Mouse (Mus musculus) frontal cortex, postnatal 25 days (tissue): ENCODE data around the gene Grm4.

Experiments
- DNase-seq, 2 experiments: peaks; one replicate each; pipeline ENCODE4 v3.0.0; 2022; ENCODE audit warnings: low spot score in 2 of 2

The Grm4 gene

GRCm38 (mm10) chr17:27511865-27512618 lies 9.2 kb downstream of the Grm4 start:
- no peak for DNase-seq

DNA sequence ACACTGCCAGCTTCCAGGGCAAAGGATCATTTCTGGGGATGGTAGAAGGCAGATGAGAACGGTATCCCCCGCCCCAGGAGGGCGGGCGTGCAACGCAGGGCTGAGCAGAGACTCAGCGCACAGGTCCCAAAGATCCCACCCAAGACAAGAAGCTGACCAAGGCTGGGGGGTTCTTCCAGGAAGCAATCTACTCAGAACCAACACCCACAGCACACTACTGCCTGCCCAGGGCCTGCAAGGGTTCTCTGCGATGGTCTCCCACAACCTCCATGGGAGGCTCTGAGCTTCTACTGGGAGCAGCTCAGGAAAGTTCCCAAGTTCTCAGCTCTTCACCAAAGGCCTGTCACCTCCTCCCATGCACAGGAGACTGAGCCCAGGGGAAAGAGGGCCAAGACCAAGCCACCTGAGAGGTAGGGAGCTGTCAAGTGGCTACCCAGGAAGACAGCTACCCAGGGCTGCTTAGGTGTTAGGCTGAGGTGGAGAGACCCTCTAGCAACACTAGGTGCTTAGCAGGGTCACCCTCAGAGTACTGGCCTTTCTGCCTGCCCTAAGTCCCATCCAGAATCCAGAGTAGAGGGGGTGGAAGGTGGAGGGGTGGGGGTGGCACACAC lies 10.0 kb downstream of the Grm4 start:
- DNase-seq = no peak

- no peak for DNase-seq
Measured at GRCm38 (mm10) chr17:27510258-27511124, 10.7 kb downstream of the Grm4 start.

- DNase-seq = no peak
Measured at GRCm38 (mm10) chr17:27509056-27509455, 12.1 kb downstream of the Grm4 start.

- DNase-seq = no peak
Measured at GRCm38 (mm10) chr17:27508513-27508912, 12.7 kb downstream of the Grm4 start.

- no peak for DNase-seq
Measured at GRCm38 (mm10) chr17:27508002-27508401, 13.2 kb downstream of the Grm4 start.

DNA sequence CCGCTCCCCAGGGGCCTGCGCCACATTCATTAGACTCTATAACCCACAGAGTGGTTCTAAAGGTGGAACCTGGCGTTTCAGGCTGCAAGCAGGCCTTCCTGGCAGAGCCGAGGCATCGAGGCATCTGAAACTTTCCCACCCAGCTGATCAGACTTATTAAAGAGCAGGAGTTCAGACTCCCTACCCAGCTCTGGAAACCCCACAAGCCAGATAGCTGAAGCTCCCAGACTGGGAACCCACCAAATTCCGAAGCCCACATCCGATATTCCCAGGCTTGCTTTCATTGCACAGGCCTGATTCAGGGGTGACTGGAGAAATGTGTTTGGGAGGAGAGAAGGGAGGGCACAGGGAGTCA lies 13.6 kb downstream of the Grm4 start:
- no peak for DNase-seq

DNA sequence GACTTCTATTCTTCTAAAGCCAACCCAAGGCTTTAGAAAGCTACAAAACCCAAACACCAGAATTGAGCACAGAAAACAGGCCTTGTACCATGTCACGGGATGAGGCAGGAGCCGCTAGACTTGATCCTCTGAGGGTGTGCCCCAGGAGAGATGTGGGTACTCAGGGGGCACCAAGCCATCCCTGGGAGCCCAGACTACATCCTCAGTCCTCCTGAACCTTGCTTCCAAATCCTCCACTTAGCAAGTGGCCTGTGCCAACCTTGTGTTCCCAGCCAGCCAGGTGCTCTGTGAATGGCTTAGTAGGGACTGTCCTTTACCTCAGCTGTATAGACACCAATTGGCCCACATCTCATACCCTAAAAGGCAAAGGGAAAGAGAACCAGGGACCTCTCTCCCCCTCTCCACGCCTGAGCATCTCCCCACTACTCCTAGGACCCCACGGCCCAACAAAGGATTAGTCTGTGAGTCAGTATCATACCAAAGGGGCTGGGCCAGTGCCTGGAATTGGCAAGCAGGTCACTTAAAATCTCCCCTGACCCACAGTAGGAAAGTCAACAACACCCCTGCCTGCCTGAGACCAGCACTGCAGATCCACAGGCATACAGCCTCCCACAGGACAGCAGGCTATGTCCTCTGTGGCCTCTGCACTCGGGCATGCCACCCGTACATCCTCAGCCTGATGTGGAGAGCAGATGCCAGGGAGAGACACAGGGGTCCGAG lies 14.2 kb downstream of the Grm4 start:
- no peak for DNase-seq

GRCm38 (mm10) chr17:27506362-27506761 lies 14.8 kb downstream of the Grm4 start:
- DNase-seq = no peak

DNA sequence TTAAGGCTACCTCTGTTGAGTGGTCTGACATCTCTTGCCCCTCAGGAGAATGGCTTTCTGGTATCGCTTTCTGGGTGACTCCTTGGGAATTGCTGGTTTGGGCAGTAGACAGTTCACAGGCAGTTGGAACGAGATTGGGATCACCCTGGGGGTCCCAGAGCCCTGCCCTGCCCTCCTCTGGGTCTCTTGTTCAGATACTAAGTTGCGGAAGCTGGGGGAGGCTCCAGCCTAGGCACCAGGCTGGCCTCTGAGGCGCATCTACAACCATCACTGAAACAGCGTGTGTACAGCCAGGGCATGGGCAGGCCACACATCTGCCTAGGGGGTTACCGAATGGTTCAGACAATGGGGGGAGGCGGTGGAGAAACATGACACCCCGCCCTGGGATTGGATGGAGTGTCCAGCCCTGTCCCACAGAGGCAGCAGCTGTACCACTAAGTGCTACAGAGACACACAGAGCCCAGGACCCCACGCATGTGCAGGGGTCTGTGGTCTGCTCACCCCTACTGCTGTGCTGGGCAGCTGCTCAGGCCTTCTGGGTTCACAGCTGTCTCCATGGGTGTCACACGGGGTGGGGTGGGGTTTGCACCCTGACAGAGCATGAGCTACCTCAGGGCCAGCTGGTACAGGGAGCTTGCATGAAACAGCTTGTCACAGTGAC lies 15.9 kb downstream of the Grm4 start:
- DNase-seq = no peak

DNA sequence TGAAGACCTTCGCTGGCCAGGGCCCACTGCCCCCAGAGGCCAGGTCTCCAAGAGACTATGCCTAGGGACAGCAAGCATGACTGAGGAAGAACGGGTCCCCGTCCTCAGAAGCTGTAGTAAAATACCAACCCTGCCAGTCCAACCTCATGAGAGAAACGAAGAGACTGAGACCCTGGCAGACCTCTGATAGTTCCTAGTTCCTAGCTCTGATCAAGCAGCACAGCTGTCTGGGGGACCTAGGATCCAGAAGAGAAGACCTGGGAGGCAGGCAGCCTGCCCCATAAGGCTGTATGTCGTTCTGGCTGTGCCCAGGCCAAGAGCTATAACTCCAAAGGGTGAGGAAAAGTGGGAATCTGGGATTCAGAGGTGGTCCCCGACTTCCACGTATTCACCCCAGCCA lies 17.3 kb downstream of the Grm4 start:
- no peak for DNase-seq

GRCm38 (mm10) chr17:27502736-27503445 lies 18.3 kb downstream of the Grm4 start:
- no peak for DNase-seq

- no peak for DNase-seq
Measured at GRCm38 (mm10) chr17:27502288-27502687, 18.9 kb downstream of the Grm4 start.

DNA sequence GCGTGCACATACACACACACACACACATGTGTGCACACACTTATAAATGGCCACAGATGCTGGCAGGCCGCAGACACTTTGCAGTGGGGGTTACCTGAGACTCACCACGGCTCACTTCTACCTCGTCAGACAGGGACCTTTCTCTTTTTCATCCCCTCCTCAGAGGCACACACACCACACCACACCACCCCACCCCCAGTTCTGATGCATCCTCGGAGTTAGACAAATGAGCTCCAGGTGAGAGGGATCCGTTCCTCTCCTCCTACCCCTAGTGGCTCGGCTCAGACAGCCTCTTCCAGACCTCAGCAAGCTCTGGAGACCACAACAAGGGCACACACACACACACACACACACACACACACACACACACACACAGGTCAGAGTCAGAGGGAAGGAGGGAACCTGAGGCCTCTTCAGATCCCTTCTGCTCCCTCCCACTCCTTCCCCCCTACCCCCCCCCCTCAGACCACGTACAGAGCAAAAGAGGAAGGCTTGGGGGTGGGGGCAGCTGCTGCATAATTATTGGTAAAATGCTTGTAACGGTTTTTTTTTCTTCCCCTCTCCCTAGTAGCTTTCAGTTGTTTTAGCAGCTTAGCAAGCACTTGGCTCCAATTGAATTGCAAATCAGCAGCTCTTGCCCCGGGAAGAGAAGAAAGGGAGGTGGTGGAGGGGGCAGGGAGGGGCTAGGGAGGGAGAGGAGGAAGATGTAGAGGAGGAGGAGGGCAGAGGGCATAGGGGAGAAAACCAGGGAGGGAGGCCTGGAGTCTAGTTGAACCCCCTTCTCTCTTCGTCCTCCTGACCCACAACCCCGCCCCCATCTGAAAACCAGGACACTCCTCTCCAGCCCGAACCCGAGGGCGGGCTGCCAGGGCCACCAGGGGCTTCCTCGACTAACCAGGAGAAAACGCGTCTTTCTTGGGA lies 19.6 kb downstream of the Grm4 start:
- DNase-seq = no peak

GRCm38 (mm10) chr17:27500811-27501210 lies 20.4 kb downstream of the Grm4 start:
- no peak for DNase-seq

DNA sequence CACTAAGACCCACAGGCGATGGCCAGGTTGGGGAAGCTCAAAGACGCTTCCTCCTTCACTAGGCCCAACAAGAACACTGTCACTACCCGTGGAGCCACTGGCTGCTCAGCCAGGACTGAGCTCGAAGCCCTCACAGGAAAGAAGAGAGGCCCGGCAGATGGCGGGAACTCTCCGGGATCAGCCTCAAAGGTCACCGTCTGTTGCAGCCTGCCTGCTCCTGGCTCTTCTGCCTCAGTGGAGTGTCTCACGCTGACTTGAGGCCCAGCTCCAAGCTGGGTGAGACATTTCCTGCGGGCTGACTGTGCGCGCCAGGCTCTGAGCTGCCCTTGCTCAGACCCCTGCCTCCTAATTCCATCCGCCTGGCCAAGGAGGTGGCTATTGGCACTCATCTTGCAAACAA lies 22.1 kb downstream of the Grm4 start:
- no peak for DNase-seq

DNA sequence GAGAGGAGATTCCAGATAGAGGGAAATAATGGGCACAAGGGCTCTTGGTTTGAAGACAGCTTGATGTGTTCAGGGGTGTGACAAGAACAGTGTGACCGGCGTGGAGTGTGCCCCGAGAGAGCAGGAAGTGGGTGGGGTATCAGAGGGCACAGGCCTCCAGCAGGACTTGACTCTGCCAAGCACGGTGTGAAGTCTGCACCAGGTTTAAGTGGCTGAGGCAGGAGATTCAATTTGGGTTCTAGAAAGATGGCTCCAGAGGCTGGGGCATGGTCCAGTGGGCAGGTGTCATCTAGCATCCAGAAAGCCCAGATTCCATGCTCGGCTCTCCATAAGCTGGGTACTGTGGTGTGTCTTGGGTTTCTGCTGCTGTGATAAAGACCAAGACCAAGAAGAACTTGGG lies 23.4 kb downstream of the Grm4 start:
- no peak for DNase-seq

GRCm38 (mm10) chr17:27495008-27495540 lies 26.1 kb downstream of the Grm4 start:
- no peak for DNase-seq

DNA sequence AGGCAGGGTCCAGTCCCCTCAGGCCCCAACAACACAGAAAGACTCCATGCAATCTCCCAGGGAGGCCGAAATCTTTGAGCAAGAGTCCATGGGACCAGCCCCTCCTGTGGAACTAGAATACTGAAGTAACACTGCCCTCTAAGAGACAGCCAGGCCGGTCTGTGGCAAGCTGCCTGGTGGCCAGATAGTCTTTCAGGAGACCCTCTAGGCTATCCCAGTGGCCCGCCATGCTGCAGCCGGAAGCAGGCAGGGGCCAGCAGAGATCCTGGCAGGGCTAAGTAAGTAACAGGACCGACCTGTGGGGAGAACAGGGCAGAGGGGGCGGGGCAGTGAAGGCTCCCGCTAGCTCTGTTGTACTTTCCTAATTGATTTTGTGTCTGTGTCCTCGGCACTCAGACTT lies 27.2 kb downstream of the Grm4 start:
- no peak for DNase-seq

GRCm38 (mm10) chr17:27493389-27493788 lies 27.8 kb downstream of the Grm4 start:
- no peak for DNase-seq
